Mouse (Mus musculus) NIH3T3 (cell line): Measurements from ENCODE around the gene Snx30.

Experiments
- DNase-seq: peaks from one replicate; pipeline ENCODE4 v3.0.0-alpha.2; 2012; ENCODE audit warnings: low read depth

The Snx30 gene

DNA sequence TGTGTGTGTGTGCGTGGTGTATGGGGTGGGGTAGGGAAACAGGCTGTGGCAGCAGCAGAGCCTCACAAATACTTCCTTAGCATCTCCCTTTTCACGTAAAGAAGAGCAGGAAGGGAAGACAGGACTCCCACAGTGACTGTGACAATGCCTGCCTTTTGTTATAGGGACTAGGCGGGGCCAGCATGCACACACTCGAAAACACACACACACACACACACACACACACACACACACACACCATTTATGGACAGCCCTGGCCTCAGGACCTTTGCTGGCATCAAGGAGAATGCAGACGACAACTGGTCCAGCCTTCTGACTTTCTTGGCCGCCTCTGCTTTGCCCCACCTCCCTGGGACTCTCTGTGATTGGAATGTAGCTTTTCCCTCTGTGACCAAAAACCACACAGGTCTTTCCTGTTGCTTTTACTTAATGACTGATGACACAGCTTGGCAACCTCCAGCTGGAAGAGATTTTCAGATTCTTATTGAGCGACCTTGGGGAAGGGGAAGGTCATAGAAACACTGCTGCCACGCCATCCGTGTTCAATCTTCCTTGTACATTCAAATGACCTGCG is 102.1 kb downstream of the Snx30 start:
- DNase-seq, result peak; percentile 74

DNA sequence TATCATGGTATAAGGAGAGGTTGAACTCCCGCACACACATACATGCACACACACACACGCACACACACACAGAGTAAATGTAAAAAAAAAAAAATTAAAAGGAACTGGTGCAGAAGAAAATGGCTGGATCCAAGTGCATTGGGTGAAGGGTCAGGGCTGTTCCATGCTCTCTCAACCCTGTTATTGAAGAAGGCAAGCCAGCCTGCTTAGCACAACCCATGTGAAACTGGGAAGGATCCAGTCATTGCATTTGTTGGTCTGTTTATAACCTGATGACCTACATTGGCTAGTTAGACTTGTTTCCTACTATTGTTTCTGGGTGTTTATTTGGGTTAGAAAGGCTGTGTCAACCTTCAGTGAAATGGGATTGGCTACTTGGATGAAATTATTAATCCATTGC is 103.1 kb downstream of the Snx30 start:
- no peak for DNase-seq

- no peak for DNase-seq
Measured at GRCm38 (mm10) chr4:59914608-59915403, 109.2 kb downstream of the Snx30 start, which contains the start of gene Slc46a2. Gene Slc46a2, minus strand, starts transcription at chr4:59915056.

DNA sequence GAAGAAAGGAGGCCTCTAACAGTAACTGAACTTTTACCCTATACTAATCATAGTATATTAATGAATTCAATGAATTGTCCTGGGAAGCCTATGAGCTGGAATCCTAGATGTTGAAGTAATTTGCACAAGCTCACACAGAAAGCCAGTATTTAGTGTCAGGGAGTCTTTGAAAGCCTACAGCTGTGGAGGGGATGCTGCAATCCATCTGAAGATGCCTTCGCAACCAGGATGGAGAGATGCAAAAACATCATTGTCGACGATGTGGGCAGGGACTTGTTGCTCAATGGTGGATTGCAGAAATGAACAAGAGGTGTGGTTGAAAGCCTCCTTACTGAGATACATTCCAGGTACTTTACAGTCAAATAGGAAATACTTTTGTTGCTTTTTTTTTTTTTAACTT is 112.3 kb downstream of the Snx30 start:
- no peak for DNase-seq

- DNase-seq, result no peak
Measured at GRCm38 (mm10) chr4:59925082-59925481, 119.4 kb downstream of the Snx30 start.

GRCm38 (mm10) chr4:59927666-59928065 is 122.0 kb downstream of the Snx30 start:
- no peak for DNase-seq

DNA sequence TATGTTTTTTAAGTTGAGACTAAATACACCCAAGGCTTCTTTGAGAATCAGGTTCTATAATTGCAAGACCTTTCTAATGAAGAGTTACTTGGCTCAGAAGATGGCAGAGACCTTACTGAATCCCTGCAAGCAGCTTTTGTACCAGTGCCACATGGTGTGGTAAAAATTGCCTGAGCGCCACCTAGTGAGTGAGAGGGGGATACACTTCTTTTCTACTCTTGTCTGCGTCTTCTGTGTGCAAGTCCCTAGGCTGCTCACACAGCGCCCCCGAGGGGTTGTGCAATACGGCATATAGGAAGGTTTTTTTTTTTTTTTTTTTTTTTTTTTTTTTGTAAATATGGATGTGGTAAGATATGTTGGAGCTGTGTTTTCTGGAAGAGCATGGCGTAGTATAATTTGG is 122.7 kb downstream of the Snx30 start:
- peak; percentile 94 for DNase-seq

GRCm38 (mm10) chr4:59932505-59933281 is 127.1 kb downstream of the Snx30 start:
- peak; percentile 66 for DNase-seq

- no peak for DNase-seq
Measured at GRCm38 (mm10) chr4:59937543-59937942, 131.9 kb downstream of the Snx30 start.
